In genomic region chr13:36057489-36057888, GRCm38 (mm10) we compare ENCODE assay signal across 21 mouse cellular contexts. TPM values are rescaled to one million over a fixed set of nuclear protein-coding genes. Genes with fewer than 3 reads are reported as not detected.
DNase-seq lines count a peak whose midpoint lies in the region; ATAC-seq and TF ChIP-seq lines count a peak whose summit lies in the region.
"Had no signal": no experiment of that assay in that cellular context is flagged by ENCODE, and none has a peak within 500 bp of the region (broad histone marks: within the 10 kb centered on the region; RNA-seq: fewer than 3 reads in every experiment).

No protein-coding gene starts in this region.

- no peak for TF ChIP-seq POLR2A in spleen, adult 2 months (IDR thresholded peaks at IDR 0.05; ENCODE audit: low read depth, low read length)

- no peak for DNase-seq in spleen, adult 2 months (ENCODE audit: low read depth in 1 of 2, low spot score in 2 of 2)
- no peak for DNase-seq in spleen, postnatal 36 days (ENCODE audit: low spot score in 2 of 2)
- peak in 2 of 3 experiments; percentile 42 to 59 for DNase-seq in liver, embryonic 14.5 days (ENCODE audit: low read depth in 3 of 3, low spot score in 3 of 3)
- DNase-seq in embryo, embryonic 9.5 days (ENCODE audit: extremely low spot score), result no peak
- DNase-seq in forebrain, postnatal 0 days, result no peak
- DNase-seq in thymus, adult 18-20 months, result no peak
- DNase-seq: adrenal gland, postnatal 36 days; cerebellum, postnatal 14 days; heart, adult 11 months; heart, postnatal 36 days; kidney, adult 8-10 months; kidney, postnatal 14 days; layer of hippocampus, postnatal 36 days; lung, postnatal 14 days; spleen, adult 18-20 months; thymus, postnatal 14 days had no signal

- no peak overlapping the region for H3K4me3 ChIP-seq in spleen, adult 2 months (ENCODE audit: extremely low read depth, insufficient read depth, insufficient read length)
- peak overlapping the region; percentile 26 to 44; a peak in 3 of 4 replicates for H3K4me3 ChIP-seq in liver, embryonic 14.5 days (ENCODE audit: insufficient read depth in 1 of 2, low read depth in 2 of 2, low read length in 2 of 2)
- H3K4me3 ChIP-seq in forebrain, postnatal 0 days (ENCODE audit: low read depth, low read length), result no peak overlapping the region
- H3K4me3 ChIP-seq: layer of hippocampus, adult 2 months; neural tube, embryonic 15.5 days had no signal

- H3K36me3 ChIP-seq in spleen, adult 2 months (ENCODE audit: control insufficient read depth, insufficient read depth, low read length), result no peaks in the 10 kb centered on the region; the same call in 1 of the 2 replicates
- no peaks in the 10 kb centered on the region for H3K36me3 ChIP-seq in liver, embryonic 14.5 days (replicated peaks; ENCODE audit: control insufficient read depth, insufficient read depth, low read depth)
- no peaks in the 10 kb centered on the region for H3K36me3 ChIP-seq in forebrain, postnatal 0 days (ENCODE audit: insufficient read depth)
- H3K36me3 ChIP-seq: neural tube, embryonic 15.5 days had no signal

- H3K4me2 ChIP-seq in liver, embryonic 14.5 days (ENCODE audit: low read depth), result peak overlapping the region; percentile 65
- no peak overlapping the region for H3K4me2 ChIP-seq in forebrain, postnatal 0 days (ENCODE audit: low read depth)
- H3K4me2 ChIP-seq: hindbrain, embryonic 14.5 days; neural tube, embryonic 15.5 days had no signal

- peak overlapping the region; percentile 68 for H3K9ac ChIP-seq in liver, embryonic 14.5 days (replicated peaks)
- no peak overlapping the region for H3K9ac ChIP-seq in forebrain, postnatal 0 days
- H3K9ac ChIP-seq: hindbrain, embryonic 14.5 days; neural tube, embryonic 15.5 days had no signal

- H3K27ac ChIP-seq in spleen, adult 2 months (ENCODE audit: insufficient read depth, low read length), result peak overlapping the region; percentile 16; the same call in 1 of the 2 replicates
- H3K27ac ChIP-seq in liver, embryonic 14.5 days, result peak overlapping the region; percentile 99
- no peak overlapping the region for H3K27ac ChIP-seq in forebrain, postnatal 0 days (ENCODE audit: low read depth, low read length)
- H3K27ac ChIP-seq: hindbrain, embryonic 14.5 days; layer of hippocampus, adult 2 months; neural tube, embryonic 15.5 days had no signal

- TF ChIP-seq EP300 in liver, embryonic 14.5 days (IDR thresholded peaks at IDR 0.05; ENCODE audit: low read depth), result no peak

- no peaks in the 10 kb centered on the region for H3K27me3 ChIP-seq in spleen, adult 2 months (ENCODE audit: control insufficient read depth, insufficient read depth, low read length)
- H3K27me3 ChIP-seq in liver, embryonic 14.5 days (ENCODE audit: control insufficient read depth, insufficient read depth, low read length), result no peaks in the 10 kb centered on the region
- no peaks in the 10 kb centered on the region for H3K27me3 ChIP-seq in forebrain, postnatal 0 days (ENCODE audit: insufficient read depth, low read length)
- H3K27me3 ChIP-seq: neural tube, embryonic 15.5 days had no signal

- H3K9me3 ChIP-seq in liver, embryonic 14.5 days (ENCODE audit: control insufficient read depth, low read length), result no peaks in the 10 kb centered on the region
- no peaks in the 10 kb centered on the region for H3K9me3 ChIP-seq in forebrain, postnatal 0 days (ENCODE audit: low read length)
- H3K9me3 ChIP-seq: neural tube, embryonic 15.5 days had no signal

- no peak for TF ChIP-seq CTCF in spleen, adult 2 months (IDR thresholded peaks at IDR 0.05; ENCODE audit: extremely low read depth, insufficient read depth, insufficient read length, insufficient replicate concordance)
- peak; percentile 27; the same call in 1 of the 2 replicates for TF ChIP-seq CTCF in liver, embryonic 14.5 days (IDR thresholded peaks at IDR 0.05; ENCODE audit: low read depth)
- no peak for TF ChIP-seq CTCF in forebrain, postnatal 0 days (IDR thresholded peaks at IDR 0.05; ENCODE audit: low read depth)

- H3K4me1 ChIP-seq in spleen, adult 2 months (ENCODE audit: control insufficient read depth, insufficient read depth, insufficient read length), result no peaks in the 10 kb centered on the region
- H3K4me1 ChIP-seq in liver, embryonic 14.5 days (replicated peaks; ENCODE audit: control insufficient read depth in 2 of 2, insufficient read depth in 2 of 2, low read length in 1 of 2), result peaks cover 34 to 39% of the 10 kb centered on the region in 2 experiments
- no peaks in the 10 kb centered on the region for H3K4me1 ChIP-seq in forebrain, postnatal 0 days (ENCODE audit: insufficient read depth)
- H3K4me1 ChIP-seq: neural tube, embryonic 15.5 days had no signal

- peak; percentile 61 for ATAC-seq in erythroblast, adult 5-6 weeks (replicated peaks; ENCODE audit: low FRiP score, poor library complexity, severe bottlenecking)
- ATAC-seq in liver, embryonic 14.5 days (ENCODE audit: insufficient read depth), result peak; percentile 79
- ATAC-seq in forebrain, postnatal 0 days, result no peak
- ATAC-seq: midbrain, embryonic 16.5 days had no signal

- WGBS in spleen, adult 2 months, result 91% methylated on average over 2 of the region's 2 CpGs
- WGBS in liver, embryonic 14.5 days (ENCODE audit: insufficient replicate concordance), result 56% methylated on average over 2 of the region's 2 CpGs
- WGBS in forebrain, postnatal 0 days, result 68% methylated on average over 2 of the region's 2 CpGs

RNA-seq across cellular contexts. Expression of gene Fars2, which starts 59.7 kb away (rescaled TPM):
- polyA plus RNA-seq in spleen, adult 2 months (2012; rRNA removed), result 16.9 and 19.4 TPM in 2 replicates
- 42.0 and 45.2 TPM in 2 replicates for total RNA-seq in erythroblast, adult 5-6 weeks (2015; ENCODE audit: low replicate concordance)
- total RNA-seq in erythroblast, adult 5-6 weeks (2017; ENCODE audit: low replicate concordance), result 51.2 and 82.0 TPM in 2 replicates
- polyA plus RNA-seq in liver, embryonic 14.5 days (2012; rRNA removed), result 15.2 and 18.8 TPM in 2 replicates
- polyA plus RNA-seq in liver, embryonic 14.5 days (2014; fragmentation: Nextera tagmentation; extraction: Ambion mirVana), result 23.0 and 29.8 TPM in 2 replicates
- total RNA-seq in forebrain, postnatal 0 days (2014; rRNA removed), result 29.9 and 33.6 TPM in 2 replicates
- polyA plus RNA-seq in forebrain, postnatal 0 days (2015; fragmentation: Nextera tagmentation; extraction: Ambion mirVana), result 35.5 and 39.4 TPM in 2 replicates

RNA-seq across cellular contexts. Expression of gene Lyrm4, which starts 59.8 kb away (rescaled TPM):
- polyA plus RNA-seq in spleen, adult 2 months (2012; rRNA removed), result 2.3 and 3.6 TPM in 2 replicates
- 3.8 and 9.6 TPM in 2 replicates for total RNA-seq in erythroblast, adult 5-6 weeks (2015; ENCODE audit: low replicate concordance)
- total RNA-seq in erythroblast, adult 5-6 weeks (2017; ENCODE audit: low replicate concordance), result 7.2 and 8.5 TPM in 2 replicates
- 5.2 and 6.8 TPM in 2 replicates for polyA plus RNA-seq in liver, embryonic 14.5 days (2012; rRNA removed)
- polyA plus RNA-seq in liver, embryonic 14.5 days (2014; fragmentation: Nextera tagmentation; extraction: Ambion mirVana), result 28.2 and 28.8 TPM in 2 replicates
- total RNA-seq in forebrain, postnatal 0 days (2014; rRNA removed), result 16.7 and 19.5 TPM in 2 replicates
- polyA plus RNA-seq in forebrain, postnatal 0 days (2015; fragmentation: Nextera tagmentation; extraction: Ambion mirVana), result 58.0 and 66.7 TPM in 2 replicates

Comparison
In these comparisons a context has a peak if more than half of its experiments do, and no peak if none do; other contexts are left out.
1. DNase-seq: peak in liver, embryonic 14.5 days (2 of 3); none in spleen, adult 2 months (0 of 2), spleen, postnatal 36 days (0 of 2), embryo, embryonic 9.5 days (single experiment), forebrain, postnatal 0 days (single experiment) and thymus, adult 18-20 months (0 of 2).
2. H3K4me3 ChIP-seq: peak in liver, embryonic 14.5 days (2 of 2); none in spleen, adult 2 months (single experiment) and forebrain, postnatal 0 days (single experiment).